Mouse (Mus musculus): Measurements from ENCODE around the gene Gramd4.

GRCm38 (mm10) chr15:86065367-86065766, 7.9 kb downstream of the Gramd4 start:
- no peak for TF ChIP-seq POLR2A (IDR thresholded peaks at IDR 0.05; ENCODE audit: borderline replicate concordance, insufficient read depth, low read length)
- TF ChIP-seq CTCF (IDR thresholded peaks at IDR 0.05; ENCODE audit: borderline replicate concordance, insufficient read depth, low read depth, low read length) = no peak

Measured in cerebellum, adult 2 months (tissue).